Mouse (Mus musculus): Measurements from ENCODE around the gene Slc22a16. TPM values are rescaled to one million over a fixed set of nuclear protein-coding genes. Genes with fewer than 3 reads are reported as not detected.
"Not testable (repeated sequence)": the region's sequence is repeated elsewhere in the genome, so short reads cannot be mapped to it uniquely, and the experiment has no call there.

Slc22a16 gene
- not detected in 2 replicates for total RNA-seq (2017)

DNA sequence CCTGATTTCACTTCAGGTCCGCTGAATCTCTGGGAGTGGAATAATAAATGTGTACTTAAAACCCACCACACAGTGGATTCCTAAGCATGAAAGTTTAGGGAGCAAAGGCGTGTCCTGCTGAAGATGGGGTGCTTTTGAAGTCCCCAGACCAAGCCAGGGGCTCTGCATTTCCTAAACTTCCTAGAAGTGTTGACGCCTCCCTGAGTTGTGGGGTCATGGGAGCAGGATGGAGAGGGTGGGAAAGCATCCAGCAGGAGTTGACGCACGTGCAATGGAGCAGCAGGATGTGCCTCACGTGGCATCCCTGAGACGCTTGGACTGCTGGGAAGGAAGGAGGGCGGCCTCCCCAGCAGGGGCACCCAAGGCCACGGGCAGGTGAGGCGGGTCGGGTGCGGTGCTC, at the start of gene Slc22a16:
Gene Slc22a16 (plus strand): TSS at position 301 of the 400 bp plus-strand sequence.
- ATAC-seq (ENCODE audit: extremely low read depth, insufficient number of reproducible peaks, low FRiP score, poor library complexity, severe bottlenecking), result no peak

DNA sequence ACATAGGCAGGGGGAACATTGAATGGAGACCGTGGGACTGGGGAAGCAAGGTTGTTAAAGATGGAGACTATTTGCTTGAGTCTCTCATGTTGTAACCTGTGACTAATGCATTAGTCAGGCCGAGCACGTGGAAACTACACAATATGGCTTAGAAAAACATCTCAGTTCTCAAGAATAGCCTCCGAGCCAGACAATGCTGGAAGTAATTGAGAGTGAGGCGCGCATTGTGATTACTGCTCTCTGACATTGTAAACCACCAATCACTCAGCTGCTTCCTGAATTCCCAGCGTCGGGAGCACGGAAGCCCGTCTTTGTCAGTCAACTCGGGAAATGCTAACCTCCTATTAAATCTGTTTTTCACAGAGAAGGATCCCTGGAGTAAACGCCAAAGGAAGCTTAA, 48.6 kb upstream of the Slc22a16 start:
- ATAC-seq (ENCODE audit: extremely low read depth, insufficient number of reproducible peaks, low FRiP score, poor library complexity, severe bottlenecking), result no peak

DNA sequence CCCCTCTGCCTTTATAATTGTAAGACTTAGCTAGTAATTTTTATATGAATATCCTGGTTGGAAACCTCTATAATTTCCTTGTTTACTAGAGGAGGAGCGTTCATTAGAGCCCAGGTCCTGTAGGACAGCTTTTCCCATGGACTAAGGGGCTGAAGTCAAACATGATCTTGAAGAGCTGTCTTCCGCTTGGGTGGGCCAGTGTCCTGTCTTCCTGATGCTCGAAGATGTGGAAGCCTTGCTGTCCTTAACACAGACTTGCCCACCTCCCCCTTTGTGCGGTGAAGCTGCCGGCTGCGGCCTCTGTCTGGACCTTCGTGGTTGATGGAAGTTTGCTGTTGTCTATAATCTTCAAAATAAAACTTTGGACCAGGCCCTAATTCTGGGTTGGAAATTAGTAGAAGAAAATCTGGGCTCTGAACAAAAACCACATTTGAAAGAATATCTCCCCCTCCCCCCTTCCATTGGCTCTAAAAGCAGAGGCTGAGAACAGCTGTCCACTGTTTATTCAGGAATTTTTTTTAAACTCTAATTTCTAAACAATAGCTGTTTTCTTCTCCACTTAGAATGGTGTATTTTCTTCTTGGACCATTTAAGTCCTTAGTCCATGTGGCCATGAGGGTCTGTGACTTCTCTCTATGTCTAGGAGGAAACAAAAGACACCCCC, 46.7 kb upstream of the Slc22a16 start:
- ATAC-seq (ENCODE audit: extremely low read depth, insufficient number of reproducible peaks, low FRiP score, poor library complexity, severe bottlenecking), result no peak

DNA sequence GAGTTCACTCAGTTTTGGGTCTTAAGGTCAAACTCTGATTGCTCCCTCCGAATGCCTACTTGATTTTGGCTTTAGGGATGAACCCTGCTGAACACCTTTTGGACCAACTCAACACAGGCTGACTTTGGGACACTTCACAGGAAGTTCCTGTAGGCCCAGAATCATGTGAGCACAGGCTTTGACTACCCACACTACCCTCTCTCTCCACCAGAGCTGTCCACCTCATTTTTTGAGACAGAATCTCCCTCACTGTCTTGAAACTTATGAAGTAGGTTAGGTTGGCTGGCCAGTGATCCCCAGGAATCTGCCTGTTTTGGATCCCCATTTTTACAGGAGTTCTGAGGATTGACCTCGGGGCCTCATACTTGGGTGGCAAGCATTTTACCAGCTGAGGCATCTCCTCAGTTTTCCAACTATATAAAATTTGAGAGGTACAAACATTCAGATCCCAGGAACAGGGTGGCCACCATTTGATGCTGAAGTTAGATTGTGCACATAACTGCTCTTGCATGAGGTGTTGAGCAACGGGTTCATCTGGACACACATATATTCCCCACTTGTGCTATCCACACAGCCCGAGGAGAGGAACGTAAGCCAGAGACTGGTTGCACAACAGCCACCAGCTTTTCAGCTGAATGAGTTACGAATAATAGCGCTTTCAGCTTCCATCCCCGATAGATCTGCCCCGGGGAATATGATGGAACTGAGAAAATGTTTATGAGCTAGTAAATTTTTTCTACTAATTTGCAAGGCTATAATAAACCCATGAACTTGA, 45.9 kb upstream of the Slc22a16 start:
- ATAC-seq (ENCODE audit: extremely low read depth, insufficient number of reproducible peaks, low FRiP score, poor library complexity, severe bottlenecking), result peak; percentile 51; the same call in 1 of the 2 replicates

DNA sequence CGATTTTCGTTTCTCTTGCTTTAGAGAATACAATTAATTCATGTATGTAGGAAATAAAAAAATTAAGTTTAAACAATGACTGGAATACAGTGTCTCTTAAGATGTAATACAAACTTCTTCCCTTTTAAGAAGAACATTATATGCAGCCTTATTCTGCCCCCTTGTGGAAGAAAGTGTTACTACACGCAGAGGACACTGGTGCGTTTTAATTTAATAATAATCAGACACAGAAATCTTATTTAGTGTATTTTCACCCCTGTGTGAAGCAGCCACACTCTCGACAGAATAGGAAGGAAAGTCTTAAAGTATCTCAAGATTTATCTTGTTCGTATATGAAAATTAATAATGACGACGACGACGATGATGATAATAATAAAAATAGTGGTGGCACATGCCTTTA, 45.1 kb upstream of the Slc22a16 start:
- ATAC-seq (ENCODE audit: extremely low read depth, insufficient number of reproducible peaks, low FRiP score, poor library complexity, severe bottlenecking), result peak; percentile 60

DNA sequence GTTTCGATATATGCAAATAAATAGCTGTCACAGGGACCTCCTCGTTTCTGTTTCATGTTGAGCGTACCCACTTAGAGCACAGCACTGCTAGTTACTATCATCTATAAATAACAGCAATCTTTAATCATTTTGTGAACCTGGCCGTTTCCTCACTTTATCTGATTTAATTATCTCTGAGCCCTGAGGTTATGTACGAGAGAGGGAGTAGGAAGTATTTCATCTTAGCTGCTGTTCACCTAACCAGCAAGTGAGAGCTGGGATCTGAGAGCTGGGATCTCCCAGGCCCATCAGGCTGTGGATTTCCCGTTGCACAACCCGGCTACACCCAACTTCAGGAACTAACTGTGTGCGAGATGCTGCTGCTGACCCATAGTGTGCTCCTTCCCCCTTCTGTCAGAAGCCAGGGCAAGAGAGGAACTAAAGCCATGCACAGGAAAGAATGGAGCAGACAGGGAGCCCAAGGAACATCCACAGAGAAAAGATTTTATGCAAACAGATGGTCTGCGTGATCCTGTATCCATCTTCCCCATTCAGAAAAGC, 44.5 kb upstream of the Slc22a16 start:
- ATAC-seq (ENCODE audit: extremely low read depth, insufficient number of reproducible peaks, low FRiP score, poor library complexity, severe bottlenecking), result no peak

DNA sequence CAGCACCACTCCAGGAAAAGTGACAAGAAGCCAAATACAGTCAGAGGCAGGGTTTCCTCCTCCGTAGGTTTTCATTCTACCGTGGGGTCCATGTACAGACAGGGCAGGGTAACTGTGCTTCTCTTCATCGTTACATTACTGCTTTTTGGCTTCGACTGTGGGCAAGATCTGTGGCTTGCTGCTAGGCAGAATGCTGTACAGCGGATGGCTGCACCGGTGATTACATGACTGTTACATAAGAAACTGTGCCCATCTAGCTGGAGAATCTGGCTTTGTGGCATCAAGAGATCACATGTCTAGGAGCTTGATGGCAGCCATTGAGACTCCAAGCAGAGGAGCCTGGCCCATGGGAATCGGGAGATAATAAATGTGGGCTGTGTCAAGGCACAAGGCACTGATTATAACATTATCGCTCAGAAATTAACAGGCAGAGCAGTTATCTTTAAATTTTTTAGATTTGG, 43.8 kb upstream of the Slc22a16 start:
- no peak for ATAC-seq (ENCODE audit: extremely low read depth, insufficient number of reproducible peaks, low FRiP score, poor library complexity, severe bottlenecking)

DNA sequence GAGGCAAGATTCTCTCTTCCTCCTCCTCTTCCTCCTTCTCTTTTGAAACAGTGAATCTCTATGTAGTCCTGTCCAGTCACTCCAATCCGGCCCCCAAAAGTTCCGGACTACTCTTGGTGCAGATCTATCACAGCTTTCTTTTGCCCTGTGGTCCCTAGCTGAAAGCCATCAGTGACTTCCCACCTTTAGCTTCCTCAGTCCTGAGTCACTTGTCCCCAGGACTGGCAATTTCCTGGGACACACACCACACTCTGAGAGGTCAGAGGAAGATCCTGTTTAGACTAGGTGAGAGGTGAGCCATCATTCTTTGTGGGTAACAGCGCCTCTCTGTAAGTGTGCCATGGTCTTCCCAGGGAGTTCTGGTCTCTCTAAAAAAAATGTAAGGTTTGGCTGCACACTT, 43.1 kb upstream of the Slc22a16 start:
- no peak for ATAC-seq (ENCODE audit: extremely low read depth, insufficient number of reproducible peaks, low FRiP score, poor library complexity, severe bottlenecking)

DNA sequence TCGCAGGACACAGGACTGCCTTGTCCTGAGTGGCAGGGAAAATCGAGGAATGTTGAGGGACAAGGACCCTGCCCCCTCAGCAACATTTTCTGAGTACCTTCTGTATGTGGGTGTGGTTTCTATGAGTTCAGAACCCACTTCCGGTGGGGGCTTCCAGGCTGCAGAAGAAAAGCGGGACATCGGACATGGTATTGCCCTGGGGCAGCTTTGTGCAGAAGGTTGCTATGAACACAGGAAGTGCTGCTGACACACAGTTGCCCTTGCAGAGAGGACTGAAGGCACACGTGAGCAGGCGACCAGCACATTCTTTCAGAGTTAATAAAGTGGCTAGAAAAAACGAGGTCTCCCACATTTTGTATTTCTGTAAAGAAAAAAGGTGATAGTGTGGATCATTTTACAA, 42.6 kb upstream of the Slc22a16 start:
- peak; percentile 39; the same call in 1 of the 2 replicates for ATAC-seq (ENCODE audit: extremely low read depth, insufficient number of reproducible peaks, low FRiP score, poor library complexity, severe bottlenecking)

DNA sequence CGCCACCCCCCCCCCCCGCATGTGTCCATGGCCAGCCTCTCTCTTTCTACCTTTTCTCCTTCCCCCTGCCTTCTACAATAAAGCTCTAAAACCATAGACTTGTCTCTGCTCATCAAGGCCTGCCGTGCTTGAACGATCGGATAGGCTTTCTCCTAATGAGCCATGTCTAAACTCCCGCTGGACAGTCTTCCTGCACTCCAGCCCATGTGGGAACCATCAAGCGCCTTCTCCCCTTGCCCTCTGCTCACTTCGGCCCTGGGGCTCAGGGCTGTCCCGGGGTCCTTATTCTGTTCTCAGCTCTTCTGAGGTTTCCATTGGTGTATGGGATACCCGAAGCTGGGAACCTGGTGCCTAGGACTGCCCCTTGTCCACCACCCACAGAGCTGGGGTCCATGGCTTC, 41.5 kb upstream of the Slc22a16 start:
- no peak for ATAC-seq (ENCODE audit: extremely low read depth, insufficient number of reproducible peaks, low FRiP score, poor library complexity, severe bottlenecking)

DNA sequence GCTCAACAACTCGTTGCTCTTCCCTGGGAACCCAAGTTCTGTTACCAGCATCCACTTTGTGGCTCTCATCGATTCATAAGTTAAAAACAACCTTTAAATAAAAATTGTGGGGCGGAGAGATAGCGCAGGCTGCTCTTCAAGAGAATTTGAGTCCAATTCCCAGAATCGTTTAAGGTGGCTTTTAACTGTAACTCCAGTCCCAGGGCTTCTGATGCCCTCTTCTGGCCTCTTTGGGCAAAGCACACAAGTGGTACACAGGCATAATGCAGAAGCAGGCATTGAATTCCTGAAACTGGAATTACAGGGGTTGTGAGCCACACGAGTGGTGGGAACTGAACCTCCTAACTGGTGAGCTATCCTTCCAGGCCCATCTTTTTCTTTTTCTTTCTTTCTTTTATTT, 40.5 kb upstream of the Slc22a16 start:
- peak; percentile 77 for ATAC-seq (ENCODE audit: extremely low read depth, insufficient number of reproducible peaks, low FRiP score, poor library complexity, severe bottlenecking)

DNA sequence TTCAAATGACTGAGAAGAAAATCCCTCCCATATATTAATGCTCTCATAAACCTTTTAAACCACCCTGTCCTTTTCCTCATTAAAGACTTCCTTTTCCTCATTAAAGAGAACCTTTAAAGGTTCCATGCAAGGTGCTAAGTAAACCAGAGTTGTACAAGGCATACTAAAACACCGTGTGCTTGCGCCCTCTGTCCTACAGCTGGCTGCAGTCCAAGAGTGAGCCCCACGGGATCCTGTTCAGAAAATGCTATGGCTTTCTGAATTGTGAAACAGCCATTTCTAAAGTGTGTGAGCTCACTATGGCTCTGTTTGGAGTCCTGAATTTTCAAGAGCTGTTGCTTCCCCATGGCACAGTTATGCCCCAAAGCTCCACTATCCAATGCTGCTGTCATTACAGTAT, 39.5 kb upstream of the Slc22a16 start:
- ATAC-seq (ENCODE audit: extremely low read depth, insufficient number of reproducible peaks, low FRiP score, poor library complexity, severe bottlenecking), result no peak

DNA sequence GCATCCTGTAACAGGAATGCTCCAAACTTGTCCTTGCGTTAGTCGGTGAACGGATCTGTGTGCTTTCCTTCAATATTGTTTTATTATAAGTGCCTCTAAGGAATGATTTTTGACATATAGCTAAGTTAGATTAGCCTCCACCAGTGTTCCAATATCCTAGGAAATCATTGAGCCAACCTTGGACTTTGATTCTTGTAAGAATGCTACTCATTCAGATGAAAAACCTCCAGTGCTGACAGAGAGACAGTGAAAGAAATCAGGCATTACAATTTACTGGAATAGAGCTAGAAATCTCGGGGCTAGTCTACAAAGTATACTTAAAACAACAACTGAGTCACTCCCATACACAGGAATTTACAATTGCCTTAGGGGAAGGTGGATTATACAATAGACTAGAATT, 37.5 kb upstream of the Slc22a16 start:
- ATAC-seq (ENCODE audit: extremely low read depth, insufficient number of reproducible peaks, low FRiP score, poor library complexity, severe bottlenecking), result not testable (repeated sequence)

DNA sequence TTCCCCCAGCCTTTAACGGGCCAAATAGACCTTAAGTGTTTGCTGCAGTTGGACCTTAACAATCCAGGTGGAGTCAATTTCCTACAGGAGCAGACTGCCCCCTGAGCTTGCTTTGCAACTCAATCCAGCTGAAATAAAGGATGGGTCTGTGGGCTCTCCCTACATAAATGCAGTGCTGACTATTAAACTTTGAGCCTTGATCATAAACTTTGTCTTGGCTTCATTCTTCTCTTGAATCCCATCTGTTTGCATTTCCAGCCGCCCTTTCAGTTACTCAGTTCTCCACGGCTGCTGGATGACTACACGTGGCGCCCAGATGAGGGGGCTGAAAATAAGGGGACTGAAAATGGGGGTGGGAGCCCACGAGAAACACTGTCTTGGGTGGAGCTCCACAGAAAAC, 28.8 kb upstream of the Slc22a16 start:
- no peak for ATAC-seq (ENCODE audit: extremely low read depth, insufficient number of reproducible peaks, low FRiP score, poor library complexity, severe bottlenecking)

DNA sequence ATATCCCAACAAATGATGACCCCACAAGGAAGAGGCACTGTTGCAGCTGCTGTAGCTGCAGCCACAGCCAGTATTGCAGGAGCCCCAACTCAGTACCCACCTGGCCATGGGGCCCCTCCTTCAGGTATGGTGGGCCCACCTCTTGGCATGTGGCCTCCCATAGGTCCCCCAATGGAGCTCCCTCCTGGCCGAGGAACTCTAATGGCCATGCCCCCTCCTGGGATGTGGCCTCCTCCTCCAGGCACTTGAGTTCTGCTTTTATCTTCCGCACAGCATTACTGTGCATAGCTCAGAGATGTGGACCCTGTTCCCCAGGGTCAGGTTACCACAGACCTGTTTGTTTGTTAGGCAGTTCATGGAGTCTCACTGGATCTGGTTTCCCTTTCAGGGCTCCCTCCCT, 20.8 kb upstream of the Slc22a16 start:
- no peak for ATAC-seq (ENCODE audit: extremely low read depth, insufficient number of reproducible peaks, low FRiP score, poor library complexity, severe bottlenecking)

DNA sequence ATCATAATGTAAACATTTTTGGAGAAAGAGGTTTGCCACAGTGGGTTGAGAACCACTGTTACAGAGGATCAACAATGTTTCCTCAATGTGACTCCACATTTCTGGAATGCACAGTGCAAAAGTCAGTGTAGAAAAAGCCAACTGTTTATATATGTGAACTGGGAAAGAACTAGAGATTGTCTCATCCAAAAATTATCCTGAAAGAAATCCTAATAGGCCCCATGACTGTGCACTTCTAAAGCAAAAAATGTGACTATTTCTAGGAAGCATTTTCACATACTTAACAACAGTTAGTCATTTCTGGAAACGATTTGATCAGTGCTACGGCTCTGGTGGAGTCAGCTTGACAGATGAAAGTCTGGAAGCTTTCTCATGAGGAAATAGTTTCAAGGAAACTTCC, 18.3 kb upstream of the Slc22a16 start:
- no peak for ATAC-seq (ENCODE audit: extremely low read depth, insufficient number of reproducible peaks, low FRiP score, poor library complexity, severe bottlenecking)

DNA sequence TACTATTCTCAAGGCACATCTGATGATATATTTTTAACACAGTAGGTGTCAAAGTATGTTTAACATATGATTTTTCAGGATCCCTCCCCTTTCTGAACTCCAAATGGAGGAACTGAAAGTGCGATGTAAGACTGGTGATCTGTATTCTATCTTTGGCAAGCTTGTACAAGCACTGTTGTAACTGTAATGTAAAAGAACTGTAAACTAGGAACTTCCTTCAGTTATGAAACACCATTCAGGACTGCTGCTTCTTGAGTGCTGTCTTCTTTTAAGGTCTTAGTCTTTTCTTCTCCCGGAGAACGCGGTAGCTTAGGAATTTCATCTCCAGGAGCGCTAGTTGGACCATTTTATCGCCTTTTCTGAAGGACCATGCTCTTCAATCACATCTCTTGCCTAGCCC, 4.4 kb upstream of the Slc22a16 start:
- not testable (repeated sequence) for ATAC-seq (ENCODE audit: extremely low read depth, insufficient number of reproducible peaks, low FRiP score, poor library complexity, severe bottlenecking)

DNA sequence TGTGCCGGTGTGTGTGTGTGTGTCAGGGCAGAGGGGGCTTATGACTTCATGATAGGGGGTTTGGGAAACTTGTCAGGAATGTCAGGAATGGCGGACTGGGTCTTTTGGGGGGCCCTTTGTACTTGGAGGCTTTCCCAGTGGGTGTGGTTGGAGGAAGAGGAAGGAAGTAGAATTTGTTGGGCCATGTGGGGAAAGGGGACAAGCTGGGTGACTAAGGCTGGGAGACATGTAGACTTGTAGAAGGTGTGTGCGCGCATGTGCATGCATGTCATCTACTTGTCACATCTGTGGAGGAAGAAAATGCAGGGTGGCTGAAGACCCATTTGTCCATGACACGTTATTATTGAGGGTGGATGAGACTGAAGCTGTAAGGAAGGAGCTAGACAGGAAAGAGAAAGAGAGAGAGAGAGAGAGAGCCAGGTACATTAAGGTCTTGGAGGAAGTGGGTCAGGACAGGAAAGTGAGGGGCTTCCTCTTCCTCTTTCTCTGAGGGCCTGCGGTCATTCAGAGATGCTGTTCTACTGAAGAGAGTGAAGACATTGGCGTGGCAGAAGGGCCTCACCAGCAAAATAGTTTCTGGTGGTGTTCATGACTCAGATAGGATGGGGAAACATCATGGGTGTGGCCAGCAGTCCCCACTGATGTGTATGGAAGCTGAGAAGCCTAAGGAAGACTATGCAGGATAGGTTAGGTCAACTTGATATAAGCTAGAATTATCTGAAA, 5.9 kb downstream of the Slc22a16 start:
- ATAC-seq (ENCODE audit: extremely low read depth, insufficient number of reproducible peaks, low FRiP score, poor library complexity, severe bottlenecking), result peak; percentile 30; the same call in 1 of the 2 replicates

DNA sequence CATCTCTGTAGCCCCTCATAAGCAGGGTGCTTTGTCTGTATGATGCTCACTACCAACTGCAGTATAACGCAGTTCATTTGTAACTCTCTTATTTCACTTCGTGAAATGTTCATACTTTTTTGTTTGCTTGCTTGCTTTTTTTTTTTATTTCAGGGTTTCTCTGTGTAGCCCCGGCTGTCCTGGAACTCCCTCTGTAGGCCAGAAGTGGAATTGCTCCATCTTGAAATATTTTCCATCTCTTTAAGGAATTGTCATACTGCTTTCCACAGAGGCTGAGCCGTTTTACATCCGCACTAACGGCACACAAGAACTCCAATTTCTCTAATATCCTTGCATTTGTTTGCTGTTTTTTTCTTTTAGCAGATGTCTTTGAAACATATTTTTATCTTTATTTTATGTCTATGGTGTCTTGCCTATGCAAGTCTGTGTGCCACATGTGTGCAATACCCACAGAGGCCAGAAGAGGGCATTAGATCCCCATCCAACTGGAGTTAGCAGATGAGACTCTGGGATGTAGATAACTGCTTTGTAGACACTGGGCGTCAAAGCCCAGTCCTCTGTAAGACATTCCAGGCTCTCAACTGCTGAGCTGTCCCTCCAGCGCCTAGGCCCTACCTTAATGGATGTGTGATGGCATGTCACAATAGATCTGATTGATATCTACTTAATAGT, 13.6 kb downstream of the Slc22a16 start:
- no peak for ATAC-seq (ENCODE audit: extremely low read depth, insufficient number of reproducible peaks, low FRiP score, poor library complexity, severe bottlenecking)

All from neutrophil, adult 5-6 weeks (primary cell).